Mouse (Mus musculus): ENCODE results near the gene Ankub1. TPM values are rescaled to one million over a fixed set of nuclear protein-coding genes. Genes with fewer than 3 reads are reported as not detected.

Ankub1 gene
- total RNA-seq (2017), result not detected in 2 replicates

DNA sequence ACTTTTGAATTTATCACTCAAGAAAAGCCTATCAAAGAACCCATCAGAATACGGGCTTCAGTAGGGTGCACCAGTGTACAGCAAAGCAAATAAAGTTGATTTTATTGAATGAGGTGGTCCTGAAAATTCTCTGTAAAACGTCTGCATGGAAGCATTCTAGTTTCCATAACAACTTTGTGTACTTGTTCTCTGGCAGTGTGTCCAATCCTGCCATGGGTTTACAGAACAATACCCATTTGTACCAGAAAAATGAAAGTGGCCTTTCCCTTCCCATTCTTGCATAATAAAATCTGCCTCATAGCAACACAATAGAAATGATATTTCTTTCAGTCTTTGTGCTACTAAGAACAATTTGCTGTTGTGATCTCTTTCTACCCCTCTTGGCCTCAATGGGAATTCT is at the start of gene Ankub1:
Gene Ankub1 (minus strand): TSS at position 81 of the 400 bp plus-strand sequence.
- no peak for ATAC-seq (replicated peaks; ENCODE audit: low read depth, poor library complexity, severe bottlenecking)

- ATAC-seq (replicated peaks; ENCODE audit: low read depth, poor library complexity, severe bottlenecking), result 0 out of 2 replicates have a peak, but pooled peaks have one; percentile 19
Observed at GRCm38 (mm10) chr3:57739830-57740229, 47.2 kb upstream of the Ankub1 start.

GRCm38 (mm10) chr3:57736419-57737095 is 44.0 kb upstream of the Ankub1 start:
- ATAC-seq (replicated peaks; ENCODE audit: low read depth, poor library complexity, severe bottlenecking), result peak; percentile 22

- ATAC-seq (replicated peaks; ENCODE audit: low read depth, poor library complexity, severe bottlenecking), result peak; percentile 90
Observed at GRCm38 (mm10) chr3:57735511-57736370, 43.1 kb upstream of the Ankub1 start, which contains the start of gene Rnf13. Gene Rnf13 (plus strand): TSS chr3:57736062.

DNA sequence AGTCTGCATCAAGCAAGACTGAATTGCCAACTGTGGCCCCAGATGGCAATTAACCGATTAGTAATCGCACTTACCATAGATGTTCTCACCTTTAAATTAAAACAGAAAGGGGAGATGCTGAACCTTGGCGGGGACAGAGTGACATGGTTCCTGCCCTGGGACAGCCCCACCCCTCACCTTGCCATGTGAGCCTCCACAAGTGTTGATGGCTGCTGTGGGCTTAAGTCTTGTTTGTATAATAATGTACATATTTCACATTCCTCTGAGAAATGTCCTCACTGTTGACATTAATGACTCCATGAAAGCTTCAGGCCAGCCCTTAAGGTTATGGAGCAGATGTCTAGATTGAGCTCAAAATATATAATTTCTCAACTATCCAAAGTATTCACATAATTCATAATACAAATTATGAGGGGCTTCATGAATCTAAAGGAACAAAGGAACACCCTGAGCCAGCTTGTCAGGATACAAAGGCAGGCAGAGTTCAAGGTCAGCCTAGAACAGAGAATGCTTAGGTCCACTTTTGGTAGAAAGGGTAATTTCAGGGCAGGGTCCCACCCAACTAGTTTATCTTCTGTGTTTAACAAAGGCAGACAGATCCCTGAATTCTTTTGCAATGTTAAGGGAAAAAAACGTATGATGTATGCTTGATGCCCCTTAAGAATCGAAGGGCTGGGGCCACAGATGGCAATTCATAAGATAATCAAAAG is 39.8 kb upstream of the Ankub1 start:
- ATAC-seq (replicated peaks; ENCODE audit: low read depth, poor library complexity, severe bottlenecking), result no peak

- ATAC-seq (replicated peaks; ENCODE audit: low read depth, poor library complexity, severe bottlenecking), result no peak
Observed at GRCm38 (mm10) chr3:57714151-57714550, 21.6 kb upstream of the Ankub1 start.

GRCm38 (mm10) chr3:57696779-57697178 is 4.2 kb upstream of the Ankub1 start:
- no peak for ATAC-seq (replicated peaks; ENCODE audit: low read depth, poor library complexity, severe bottlenecking)

- peak; percentile 74 for ATAC-seq (replicated peaks; ENCODE audit: low read depth, poor library complexity, severe bottlenecking)
Observed at GRCm38 (mm10) chr3:57696249-57696648, 3.6 kb upstream of the Ankub1 start.

DNA sequence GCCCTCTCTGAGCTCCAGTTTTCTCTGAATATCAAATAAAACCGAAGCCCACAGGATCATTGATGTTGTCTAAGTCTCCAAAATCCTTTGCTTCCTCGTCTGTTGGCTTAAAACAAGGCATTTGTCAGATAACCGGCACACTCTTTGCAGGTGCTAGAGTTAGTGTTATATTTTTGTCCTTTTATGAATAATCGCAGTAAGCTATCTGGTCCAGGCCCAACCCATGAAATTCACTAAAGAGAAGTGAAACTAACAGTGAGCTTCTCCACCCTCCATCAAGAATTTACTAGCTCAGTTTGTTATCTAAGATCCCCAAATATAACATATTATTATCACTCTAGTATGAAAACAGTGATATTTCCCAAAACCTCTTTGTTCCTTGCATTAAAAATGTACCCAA is 827 bp downstream of the Ankub1 start:
- ATAC-seq (replicated peaks; ENCODE audit: low read depth, poor library complexity, severe bottlenecking), result peak; percentile 51; the same call in 1 of the 2 replicates

- no peak for ATAC-seq (replicated peaks; ENCODE audit: low read depth, poor library complexity, severe bottlenecking)
Observed at GRCm38 (mm10) chr3:57677786-57678185, 14.8 kb downstream of the Ankub1 start.

GRCm38 (mm10) chr3:57674075-57674474 is 18.5 kb downstream of the Ankub1 start:
- ATAC-seq (replicated peaks; ENCODE audit: low read depth, poor library complexity, severe bottlenecking), result no peak

- peak; percentile 99 for ATAC-seq (replicated peaks; ENCODE audit: low read depth, poor library complexity, severe bottlenecking)
Observed at GRCm38 (mm10) chr3:57673586-57673985, 19.0 kb downstream of the Ankub1 start.

GRCm38 (mm10) chr3:57667054-57667723 is 25.4 kb downstream of the Ankub1 start:
- peak; percentile 90 for ATAC-seq (replicated peaks; ENCODE audit: low read depth, poor library complexity, severe bottlenecking)

GRCm38 (mm10) chr3:57665880-57666279 is 26.7 kb downstream of the Ankub1 start:
- no peak for ATAC-seq (replicated peaks; ENCODE audit: low read depth, poor library complexity, severe bottlenecking)

GRCm38 (mm10) chr3:57664682-57665081 is 27.9 kb downstream of the Ankub1 start:
- no peak for ATAC-seq (replicated peaks; ENCODE audit: low read depth, poor library complexity, severe bottlenecking)

- peak; percentile 52; the same call in 1 of the 2 replicates for ATAC-seq (replicated peaks; ENCODE audit: low read depth, poor library complexity, severe bottlenecking)
Observed at GRCm38 (mm10) chr3:57663731-57664130, 28.9 kb downstream of the Ankub1 start.

DNA sequence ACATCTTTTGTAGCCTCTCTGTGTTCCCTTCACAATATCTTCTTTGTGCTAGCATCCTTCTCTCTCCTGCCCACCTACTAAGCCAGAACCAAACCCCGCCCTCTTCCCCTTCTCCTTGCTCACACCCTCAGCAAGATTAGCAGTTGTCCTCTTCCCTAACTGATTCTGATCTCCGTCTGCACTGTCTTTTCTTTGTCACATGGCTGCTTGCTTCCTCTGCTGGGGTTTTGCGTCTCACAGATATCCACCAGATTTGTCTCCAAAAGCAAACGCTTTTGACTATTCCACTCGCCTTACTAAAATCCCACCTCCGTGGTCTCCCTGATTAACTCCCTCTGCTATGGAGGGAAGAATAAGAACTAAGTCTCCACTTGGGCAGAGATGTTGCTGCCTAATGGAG is 34.0 kb downstream of the Ankub1 start:
- ATAC-seq (replicated peaks; ENCODE audit: low read depth, poor library complexity, severe bottlenecking), result no peak

DNA sequence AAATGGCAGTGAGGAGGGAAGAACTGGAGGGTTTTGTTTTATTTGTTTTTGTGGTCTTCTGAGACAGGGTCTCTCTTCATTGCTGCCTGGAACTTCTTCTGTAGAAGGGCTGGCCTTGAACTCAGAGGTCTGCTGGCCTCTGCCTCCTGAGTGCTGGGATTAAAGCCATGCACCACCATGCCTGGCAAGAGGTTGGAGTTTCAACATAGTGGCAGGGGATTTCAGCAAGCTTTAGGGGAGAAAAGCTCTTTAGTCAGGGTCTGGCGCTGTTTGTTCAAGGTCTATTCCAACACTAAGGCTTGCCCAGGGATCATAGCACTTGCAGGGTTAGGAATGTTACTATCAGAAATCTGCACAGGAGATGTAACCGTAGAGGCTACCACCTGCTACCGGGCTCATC is 39.0 kb downstream of the Ankub1 start:
- ATAC-seq (replicated peaks; ENCODE audit: low read depth, poor library complexity, severe bottlenecking), result no peak

- ATAC-seq (replicated peaks; ENCODE audit: low read depth, poor library complexity, severe bottlenecking), result no peak
Observed at GRCm38 (mm10) chr3:57652485-57652884, 40.1 kb downstream of the Ankub1 start.

GRCm38 (mm10) chr3:57651865-57652259 is 40.7 kb downstream of the Ankub1 start:
- ATAC-seq (replicated peaks; ENCODE audit: low read depth, poor library complexity, severe bottlenecking), result no peak; the same call in 1 of the 2 replicates
